Mouse (Mus musculus): ENCODE results near the gene Grm8.

DNA sequence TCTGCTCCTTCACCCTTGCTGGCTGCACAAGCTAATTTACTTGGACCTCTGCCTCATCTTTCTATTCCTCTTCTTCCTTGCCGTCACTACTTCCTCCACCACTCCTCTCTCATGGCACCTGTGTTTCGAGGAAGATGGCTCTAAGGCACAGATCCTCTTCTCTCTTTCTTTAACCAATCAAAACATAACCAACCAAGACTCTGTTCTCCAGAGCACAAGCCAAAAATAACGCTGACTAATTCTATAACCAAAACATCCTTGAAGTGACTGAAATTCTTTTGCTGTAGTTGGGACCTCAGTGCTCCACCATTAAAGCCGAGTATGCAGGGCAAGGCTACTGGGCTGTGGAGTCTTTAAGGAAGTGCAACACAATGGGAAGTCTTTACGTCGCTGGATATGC, 11.5 kb upstream of the Grm8 start:
- TF ChIP-seq EP300 (IDR thresholded peaks at IDR 0.05; ENCODE audit: low read depth) (no peak), CTCF (IDR thresholded peaks at IDR 0.05; ENCODE audit: low read depth) (no peak)
